Mouse (Mus musculus) intestine, postnatal 0 days (tissue): ENCODE measurements around the gene Myh11. TPM values are rescaled to one million over a fixed set of nuclear protein-coding genes. Genes with fewer than 3 reads are reported as not detected.

Experiments used
- ATAC-seq: fragments of 200-750 bp; cut with Nextera tagmentation; 2 replicates; pipeline ENCODE4 v1.8.0; 2017; ENCODE audit warnings: mild to moderate bottlenecking, moderate TSS enrichment, moderate library complexity
- H3K27ac ChIP-seq: fragments of 300-500 bp; sonication (generic); 2 replicates; pipeline ENCODE4 v1.5.1; 2014; ENCODE audit warnings: mild to moderate bottlenecking, low read depth, low read length, moderate library complexity
- H3K27me3 ChIP-seq: fragments of 300-500 bp; sonication (generic); replicated peaks from 2 replicates; pipeline ENCODE4 v1.6.1; 2014; ENCODE audit warnings: low read length, mixed read lengths; ENCODE audit not compliant: control insufficient read depth, insufficient read depth
- H3K36me3 ChIP-seq: fragments of 300-500 bp; sonication (generic); 2 replicates; pipeline ENCODE4 v1.6.1; 2014; ENCODE audit warnings: mild to moderate bottlenecking, moderate library complexity; ENCODE audit not compliant: control insufficient read depth, insufficient read depth
- H3K4me1 ChIP-seq: fragments of 300-500 bp; sonication (generic); replicated peaks from 2 replicates; pipeline ENCODE4 v1.6.1; 2014; ENCODE audit warnings: antibody characterized with exemption, low read length, mixed read lengths; ENCODE audit not compliant: control insufficient read depth, insufficient read depth
- H3K4me2 ChIP-seq: fragments of 300-500 bp; sonication (generic); replicated peaks from 2 replicates; pipeline ENCODE4 v1.6.1; 2014; ENCODE audit warnings: low read depth, mild to moderate bottlenecking, moderate library complexity
- H3K4me3 ChIP-seq: fragments of 300-500 bp; sonication (generic); 2 replicates; pipeline ENCODE4 v1.5.1; 2014; ENCODE audit warnings: low read depth, low read length
- H3K9ac ChIP-seq: fragments of 300-500 bp; sonication (generic); 2 replicates; pipeline ENCODE4 v1.6.1; 2014; ENCODE audit warnings: mild to moderate bottlenecking, low read depth, low read length
- H3K9me3 ChIP-seq: fragments of 300-500 bp; sonication (generic); 2 replicates; pipeline ENCODE4 v1.6.1; 2016; ENCODE audit warnings: mixed run types; ENCODE audit not compliant: control insufficient read depth
- CTCF ChIP-seq: sonication (generic); IDR thresholded peaks from 2 replicates; pipeline ENCODE4 v1.5.1; 2016; ENCODE audit warnings: low read depth, mild to moderate bottlenecking, control low read depth, antibody characterized with exemption, moderate library complexity
- WGBS: fragments of 180-500 bp; shearing (Covaris S2); extraction: QIAGEN DNeasy Blood & Tissue Kit; methylation state at CpG from one replicate; pipeline ENCODE4 v1.1.7; 2014; 5-methylcytosine and 5-hydroxymethylcytosine counted together
- polyA plus RNA-seq: library from polyadenylated mRNA; unstranded; fragments of >200 nt; fragmentation: Nextera tagmentation; extraction: Ambion mirVana; gene quantifications from 2 replicates; pipeline ENCODE4 v1.2.1, GENCODE M21; 2015

Gene Myh11
- polyA plus RNA-seq, 1 experiment from 2014 or later: 164 TPM

GRCm38 (mm10) chr16:14311371-14311770 is 20.2 kb upstream of the Myh11 start:
- H3K36me3 ChIP-seq: peaks cover 42% of the 10 kb centered on the region; the same call in 1 of the 2 replicates
- H3K4me1 ChIP-seq: peaks cover 7% of the 10 kb centered on the region; the same call in 1 of the 2 replicates
- peak; percentile 86 for TF ChIP-seq CTCF
- no peak overlapping the region for H3K9ac ChIP-seq
- no peak overlapping the region for H3K27ac ChIP-seq
- H3K9me3 ChIP-seq: no peaks in the 10 kb centered on the region
- no peak overlapping the region for H3K4me2 ChIP-seq
- WGBS: 51% methylated on average over 6 of the region's 6 CpGs
- H3K27me3 ChIP-seq: no peaks in the 10 kb centered on the region
- no peak overlapping the region for H3K4me3 ChIP-seq
- no peak for ATAC-seq

- H3K4me1 ChIP-seq: no peaks in the 10 kb centered on the region
- H3K4me2 ChIP-seq: no peak overlapping the region
- H3K4me3 ChIP-seq: no peak overlapping the region
- no peak for ATAC-seq
- no peak for TF ChIP-seq CTCF
- H3K36me3 ChIP-seq: peaks cover 43% of the 10 kb centered on the region; the same call in 1 of the 2 replicates
- H3K9me3 ChIP-seq: no peaks in the 10 kb centered on the region
- no peak overlapping the region for H3K27ac ChIP-seq
- H3K27me3 ChIP-seq: no peaks in the 10 kb centered on the region
- no peak overlapping the region for H3K9ac ChIP-seq
- WGBS: 81% methylated on average over 3 of the region's 3 CpGs
These were observed 18.7 kb upstream of the Myh11 start for GRCm38 (mm10) chr16:14309833-14310232.

GRCm38 (mm10) chr16:14308245-14309073 is 17.3 kb upstream of the Myh11 start:
- peaks cover 52% of the 10 kb centered on the region; the same call in 1 of the 2 replicates for H3K36me3 ChIP-seq
- no peak overlapping the region for H3K4me3 ChIP-seq
- no peak overlapping the region for H3K4me2 ChIP-seq
- H3K9me3 ChIP-seq: no peaks in the 10 kb centered on the region
- no peak overlapping the region for H3K9ac ChIP-seq
- H3K27me3 ChIP-seq: no peaks in the 10 kb centered on the region
- ATAC-seq: no peak
- WGBS: 90% methylated on average over 6 of the region's 6 CpGs
- no peak for TF ChIP-seq CTCF
- H3K4me1 ChIP-seq: no peaks in the 10 kb centered on the region
- no peak overlapping the region for H3K27ac ChIP-seq

GRCm38 (mm10) chr16:14307373-14307772 is 16.2 kb upstream of the Myh11 start:
- H3K4me3 ChIP-seq: no peak overlapping the region
- H3K4me1 ChIP-seq: no peaks in the 10 kb centered on the region
- no peak overlapping the region for H3K4me2 ChIP-seq
- no peak for ATAC-seq
- H3K9me3 ChIP-seq: no peaks in the 10 kb centered on the region
- 91% methylated on average over 1 of the region's 1 CpGs for WGBS
- peaks cover 58% of the 10 kb centered on the region; the same call in 1 of the 2 replicates for H3K36me3 ChIP-seq
- TF ChIP-seq CTCF: no peak
- no peak overlapping the region for H3K9ac ChIP-seq
- H3K27me3 ChIP-seq: no peaks in the 10 kb centered on the region
- no peak overlapping the region for H3K27ac ChIP-seq

GRCm38 (mm10) chr16:14306451-14306850 is 15.3 kb upstream of the Myh11 start:
- Histone ChIP-seq H3K4me2 (no peak overlapping the region), H3K4me1 (no peaks in the 10 kb centered on the region), H3K4me3 (no peak overlapping the region), H3K9ac (no peak overlapping the region), H3K27ac (no peak overlapping the region), H3K27me3 (no peaks in the 10 kb centered on the region), H3K36me3 (peaks cover 59% of the 10 kb centered on the region), H3K9me3 (no peaks in the 10 kb centered on the region)
- TF ChIP-seq CTCF: no peak
- ATAC-seq: no peak
- 95% methylated on average over 1 of the region's 1 CpGs for WGBS

- Histone ChIP-seq H3K9ac (no peak overlapping the region), H3K36me3 (peaks cover 62% of the 10 kb centered on the region), H3K4me1 (no peaks in the 10 kb centered on the region), H3K9me3 (no peaks in the 10 kb centered on the region), H3K4me3 (no peak overlapping the region), H3K27ac (no peak overlapping the region), H3K4me2 (no peak overlapping the region), H3K27me3 (no peaks in the 10 kb centered on the region)
- 81% methylated on average over 3 of the region's 3 CpGs for WGBS
- ATAC-seq: no peak
- no peak for TF ChIP-seq CTCF
These were observed 13.6 kb upstream of the Myh11 start for GRCm38 (mm10) chr16:14304791-14305190.
